Mouse (Mus musculus) lung, postnatal 0 days (tissue): ENCODE measurements around the gene Tsks.

ENCODE experiments used
- CTCF ChIP-seq: IDR thresholded peaks from 2 replicates; pipeline ENCODE4 v1.5.1; 2016; ENCODE audit warnings: antibody characterized with exemption, mild to moderate bottlenecking
- EP300 ChIP-seq: IDR thresholded peaks from 2 replicates; pipeline ENCODE4 v1.6.1; 2016; ENCODE audit warnings: antibody characterized with exemption, mild to moderate bottlenecking, control low read depth

DNA sequence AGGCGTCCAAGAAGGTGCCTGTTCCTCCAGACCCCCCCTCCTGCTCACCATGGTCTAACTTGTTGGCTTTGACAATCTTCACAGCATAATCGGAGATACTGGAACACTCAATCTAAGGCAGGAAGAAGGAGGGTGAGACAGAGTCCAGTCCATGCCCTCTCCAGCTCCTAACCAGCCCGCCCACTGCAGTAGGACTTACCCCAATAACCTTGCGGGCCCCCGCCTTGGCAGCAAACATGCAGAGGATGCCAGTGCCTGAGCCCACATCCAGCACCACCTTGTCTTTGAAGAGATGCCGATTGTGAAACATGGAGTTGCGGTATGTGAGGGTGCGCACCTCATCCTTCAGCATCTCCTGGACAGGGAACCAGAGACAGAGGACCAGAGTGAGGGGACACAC is 38.5 kb downstream of the Tsks start:
- TF ChIP-seq CTCF (no peak), EP300 (no peak)
